Mouse (Mus musculus) CD4-positive, CD25-positive, alpha-beta regulatory T cell, adult 2 months (primary cell): ENCODE results near the gene Gm15130.
A peak's percentile ranks its signal among the peaks of the same experiment; 100 is the strongest.

Source experiments
- DNase-seq: peaks from one replicate; pipeline ENCODE4 v3.0.0-alpha.2; 2012; ENCODE audit warnings: low read depth, low spot score

Gene Gm15130

GRCm38 (mm10) chr2:111152836-111153235 lies at the start of gene Gm15130:
TSS of gene Gm15130 (minus strand) at chr2:111152936.
- DNase-seq = no peak

- peak; percentile 0 for DNase-seq
Measured at GRCm38 (mm10) chr2:111182068-111182467, 29.3 kb upstream of the Gm15130 start.

GRCm38 (mm10) chr2:111135739-111136138 lies 17.0 kb downstream of the Gm15130 start:
- no peak for DNase-seq

GRCm38 (mm10) chr2:111105882-111106281 lies 46.9 kb downstream of the Gm15130 start, which contains the start of gene Gm13941:
TSS of gene Gm13941 (minus strand) at chr2:111105982.
- DNase-seq = no peak
